Mouse (Mus musculus): ENCODE measurements around the gene Thoc3. TPM values are rescaled to one million over a fixed set of nuclear protein-coding genes. Genes with fewer than 3 reads are reported as not detected.

The Thoc3 gene
- polyA plus RNA-seq, 1 experiment from 2014 or later, result 175 TPM

DNA sequence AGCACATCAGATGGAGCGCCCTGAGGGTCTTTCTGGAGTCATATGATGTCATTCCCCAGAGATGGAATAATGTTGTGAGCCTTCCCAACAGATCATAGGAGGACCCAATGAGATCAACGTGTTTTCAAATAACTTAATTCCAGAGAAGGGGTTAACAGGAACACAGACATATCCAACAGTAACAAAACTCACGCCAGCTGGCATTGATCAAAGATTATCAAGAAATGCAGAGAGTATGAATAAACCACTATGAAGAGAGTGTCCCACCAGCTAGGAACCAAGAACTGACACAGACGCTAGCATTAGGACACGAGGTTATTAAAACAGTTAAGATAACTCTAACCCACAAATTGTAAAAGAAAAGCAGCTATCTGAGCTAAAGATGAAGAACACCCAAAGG lies 32.0 kb downstream of the Thoc3 start:
- WGBS, result 84% methylated on average over 5 of the region's 5 CpGs
- DNase-seq (ENCODE audit: low spot score), result no peak
- H3K4me3 ChIP-seq (ENCODE audit: low read depth, low read length), result no peak overlapping the region
- H3K9ac ChIP-seq (ENCODE audit: low read length), result no peak overlapping the region
- H3K4me2 ChIP-seq (ENCODE audit: low read depth, severe bottlenecking), result no peak overlapping the region
- H3K36me3 ChIP-seq (ENCODE audit: control insufficient read depth, insufficient read depth, low read length), result no peaks in the 10 kb centered on the region
- H3K27me3 ChIP-seq (ENCODE audit: control insufficient read depth, insufficient read depth, low read length), result no peaks in the 10 kb centered on the region
- no peaks in the 10 kb centered on the region for H3K9me3 ChIP-seq (ENCODE audit: control insufficient read depth, low read length)
- no peak for ATAC-seq (ENCODE audit: insufficient number of reproducible peaks, low FRiP score, low TSS enrichment, low read depth)
- H3K27ac ChIP-seq (replicated peaks; ENCODE audit: low read depth, low read length), result no peak overlapping the region
- 0 out of 2 replicates have a peak, but pooled peaks cover 4% of the 10 kb centered on the region for H3K4me1 ChIP-seq (ENCODE audit: control insufficient read depth, insufficient read depth, low read length)

DNA sequence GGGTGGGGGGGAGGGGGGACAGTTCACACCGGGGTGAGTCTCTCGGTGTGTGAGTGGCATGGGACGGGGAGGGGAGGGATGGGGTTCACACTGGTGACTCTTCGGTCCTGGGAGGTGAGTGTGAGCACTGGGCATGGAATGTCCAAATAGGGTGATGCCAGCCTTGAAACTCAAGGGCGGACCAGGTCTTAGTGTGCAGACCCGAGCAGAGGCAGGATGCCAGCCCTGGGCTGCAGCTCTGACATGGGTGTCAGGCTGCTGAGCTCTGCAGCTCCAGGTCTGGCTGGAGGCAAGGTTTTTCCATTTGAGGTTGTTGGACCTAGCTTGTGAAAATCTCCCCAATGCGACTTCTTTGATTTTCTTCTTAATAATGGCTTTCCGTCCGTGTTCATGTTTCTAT lies 37.5 kb downstream of the Thoc3 start:
- DNase-seq (ENCODE audit: low spot score) (no peak), ATAC-seq (ENCODE audit: insufficient number of reproducible peaks, low FRiP score, low TSS enrichment, low read depth) (no peak)
- no peaks in the 10 kb centered on the region for H3K9me3 ChIP-seq (ENCODE audit: control insufficient read depth, low read length)
- 88% methylated on average over 9 of the region's 9 CpGs for WGBS
- no peak overlapping the region for H3K4me3 ChIP-seq (ENCODE audit: low read depth, low read length)
- no peak overlapping the region for H3K4me2 ChIP-seq (ENCODE audit: low read depth, severe bottlenecking)
- no peaks in the 10 kb centered on the region for H3K4me1 ChIP-seq (ENCODE audit: control insufficient read depth, insufficient read depth, low read length)
- H3K36me3 ChIP-seq (ENCODE audit: control insufficient read depth, insufficient read depth, low read length), result no peaks in the 10 kb centered on the region
- H3K9ac ChIP-seq (ENCODE audit: low read length), result no peak overlapping the region
- H3K27ac ChIP-seq (replicated peaks; ENCODE audit: low read depth, low read length), result no peak overlapping the region
- no peaks in the 10 kb centered on the region for H3K27me3 ChIP-seq (ENCODE audit: control insufficient read depth, insufficient read depth, low read length)

DNA sequence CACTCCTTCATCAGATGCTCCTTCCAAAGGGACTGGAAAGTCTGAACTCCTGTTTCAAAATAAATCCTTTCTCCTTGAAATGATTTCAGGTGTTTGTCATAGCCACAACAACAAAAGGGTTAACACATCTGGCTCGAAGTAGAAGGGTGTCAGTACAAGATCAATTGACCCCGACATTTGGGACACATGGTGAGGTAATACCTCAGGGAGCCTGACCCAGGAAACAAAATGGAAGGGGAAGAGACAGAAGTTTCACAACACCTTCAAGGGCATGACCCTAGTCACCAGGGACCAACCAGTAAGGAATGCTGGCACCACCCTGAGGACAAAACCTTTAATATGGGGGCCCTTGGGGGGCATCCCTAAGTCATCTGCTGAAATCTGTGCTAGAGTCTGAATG lies 38.6 kb downstream of the Thoc3 start:
- Histone ChIP-seq H3K27me3 (ENCODE audit: control insufficient read depth, insufficient read depth, low read length) (no peaks in the 10 kb centered on the region), H3K36me3 (ENCODE audit: control insufficient read depth, insufficient read depth, low read length) (no peaks in the 10 kb centered on the region), H3K4me3 (ENCODE audit: low read depth, low read length) (no peak overlapping the region), H3K4me1 (ENCODE audit: control insufficient read depth, insufficient read depth, low read length) (no peaks in the 10 kb centered on the region), H3K9me3 (ENCODE audit: control insufficient read depth, low read length) (no peaks in the 10 kb centered on the region), H3K27ac (replicated peaks; ENCODE audit: low read depth, low read length) (no peak overlapping the region), H3K4me2 (ENCODE audit: low read depth, severe bottlenecking) (no peak overlapping the region), H3K9ac (ENCODE audit: low read length) (no peak overlapping the region)
- ATAC-seq (ENCODE audit: insufficient number of reproducible peaks, low FRiP score, low TSS enrichment, low read depth) (no peak), DNase-seq (ENCODE audit: low spot score) (no peak)
- whole genome bisulfite sequencing, result 41% methylated on average over 2 of the region's 2 CpGs

GRCm38 (mm10) chr13:54428771-54429170 lies 39.9 kb downstream of the Thoc3 start:
- Histone ChIP-seq H3K4me2 (ENCODE audit: low read depth, severe bottlenecking) (no peak overlapping the region), H3K9ac (ENCODE audit: low read length) (no peak overlapping the region), H3K27me3 (ENCODE audit: control insufficient read depth, insufficient read depth, low read length) (no peaks in the 10 kb centered on the region), H3K27ac (replicated peaks; ENCODE audit: low read depth, low read length) (no peak overlapping the region), H3K9me3 (ENCODE audit: control insufficient read depth, low read length) (no peaks in the 10 kb centered on the region), H3K36me3 (ENCODE audit: control insufficient read depth, insufficient read depth, low read length) (no peaks in the 10 kb centered on the region), H3K4me1 (ENCODE audit: control insufficient read depth, insufficient read depth, low read length) (no peaks in the 10 kb centered on the region), H3K4me3 (ENCODE audit: low read depth, low read length) (no peak overlapping the region)
- no peak for DNase-seq (ENCODE audit: low spot score)
- WGBS, result 79% methylated on average over 3 of the region's 3 CpGs
- no peak for ATAC-seq (ENCODE audit: insufficient number of reproducible peaks, low FRiP score, low TSS enrichment, low read depth)

- WGBS, result 85% methylated on average over 10 of the region's 10 CpGs
- DNase-seq (ENCODE audit: low spot score) (no peak), ATAC-seq (ENCODE audit: insufficient number of reproducible peaks, low FRiP score, low TSS enrichment, low read depth) (no peak)
- no peak overlapping the region for H3K4me3 ChIP-seq (ENCODE audit: low read depth, low read length)
- no peaks in the 10 kb centered on the region for H3K9me3 ChIP-seq (ENCODE audit: control insufficient read depth, low read length)
- H3K27me3 ChIP-seq (ENCODE audit: control insufficient read depth, insufficient read depth, low read length), result no peaks in the 10 kb centered on the region
- no peaks in the 10 kb centered on the region for H3K4me1 ChIP-seq (ENCODE audit: control insufficient read depth, insufficient read depth, low read length)
- H3K27ac ChIP-seq (replicated peaks; ENCODE audit: low read depth, low read length), result no peak overlapping the region
- no peak overlapping the region for H3K9ac ChIP-seq (ENCODE audit: low read length)
- H3K36me3 ChIP-seq (ENCODE audit: control insufficient read depth, insufficient read depth, low read length), result no peaks in the 10 kb centered on the region
- no peak overlapping the region for H3K4me2 ChIP-seq (ENCODE audit: low read depth, severe bottlenecking)
These were observed 41.6 kb downstream of the Thoc3 start for GRCm38 (mm10) chr13:54426781-54427655.

DNA sequence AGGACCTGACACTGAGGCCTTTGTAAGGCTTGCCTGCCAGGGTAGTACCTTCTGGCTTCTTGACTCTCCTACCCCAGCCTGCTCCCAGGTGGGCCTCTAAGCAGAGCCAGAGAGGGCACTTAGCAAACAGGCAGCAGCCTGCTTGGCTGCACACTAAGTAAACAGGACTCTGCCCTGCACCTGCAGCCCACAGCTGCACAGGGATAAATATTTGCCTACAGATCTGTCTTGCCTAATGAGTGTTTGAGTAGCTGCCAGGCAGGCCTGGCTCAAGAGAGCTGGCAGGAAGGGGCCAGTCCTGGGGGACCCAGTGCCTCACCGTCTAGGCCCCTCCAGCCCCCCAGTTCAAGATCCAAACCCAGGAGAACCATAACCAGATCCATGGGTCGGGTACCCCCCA lies 43.4 kb downstream of the Thoc3 start:
- H3K9ac ChIP-seq (ENCODE audit: low read length), result no peak overlapping the region
- peak overlapping the region; percentile 42 for H3K27ac ChIP-seq (replicated peaks; ENCODE audit: low read depth, low read length)
- H3K36me3 ChIP-seq (ENCODE audit: control insufficient read depth, insufficient read depth, low read length), result no peaks in the 10 kb centered on the region
- no peak overlapping the region for H3K4me3 ChIP-seq (ENCODE audit: low read depth, low read length)
- H3K4me2 ChIP-seq (ENCODE audit: low read depth, severe bottlenecking), result no peak overlapping the region
- ATAC-seq (ENCODE audit: insufficient number of reproducible peaks, low FRiP score, low TSS enrichment, low read depth) (peak; percentile 65; the same call in 1 of the 2 replicates), DNase-seq (ENCODE audit: low spot score) (peak; percentile 48)
- H3K27me3 ChIP-seq (ENCODE audit: control insufficient read depth, insufficient read depth, low read length), result no peaks in the 10 kb centered on the region
- no peaks in the 10 kb centered on the region for H3K4me1 ChIP-seq (ENCODE audit: control insufficient read depth, insufficient read depth, low read length)
- WGBS, result 38% methylated on average over 2 of the region's 2 CpGs
- no peaks in the 10 kb centered on the region for H3K9me3 ChIP-seq (ENCODE audit: control insufficient read depth, low read length)

DNA sequence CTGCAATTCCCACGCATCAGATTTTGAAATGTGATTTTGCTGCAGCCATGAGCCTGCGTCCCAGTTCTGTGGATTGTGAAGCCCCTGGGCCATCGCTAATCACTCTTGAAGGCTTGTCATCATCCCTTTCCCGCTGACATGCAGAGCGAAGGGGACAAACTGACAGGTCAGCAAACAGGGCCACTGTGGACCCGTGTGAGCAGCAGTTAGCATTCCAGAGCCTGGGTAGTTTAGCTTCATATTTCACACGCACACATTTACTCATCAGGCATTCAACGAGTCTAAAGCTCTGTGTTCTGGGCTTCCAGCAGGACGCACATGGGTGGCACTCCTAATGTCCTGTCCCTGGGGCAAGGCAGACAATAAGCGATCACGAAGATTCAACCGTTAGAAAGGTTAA lies 48.4 kb downstream of the Thoc3 start:
- WGBS, result 87% methylated on average over 12 of the region's 12 CpGs
- no peaks in the 10 kb centered on the region for H3K9me3 ChIP-seq (ENCODE audit: control insufficient read depth, low read length)
- no peak for DNase-seq (ENCODE audit: low spot score)

DNA sequence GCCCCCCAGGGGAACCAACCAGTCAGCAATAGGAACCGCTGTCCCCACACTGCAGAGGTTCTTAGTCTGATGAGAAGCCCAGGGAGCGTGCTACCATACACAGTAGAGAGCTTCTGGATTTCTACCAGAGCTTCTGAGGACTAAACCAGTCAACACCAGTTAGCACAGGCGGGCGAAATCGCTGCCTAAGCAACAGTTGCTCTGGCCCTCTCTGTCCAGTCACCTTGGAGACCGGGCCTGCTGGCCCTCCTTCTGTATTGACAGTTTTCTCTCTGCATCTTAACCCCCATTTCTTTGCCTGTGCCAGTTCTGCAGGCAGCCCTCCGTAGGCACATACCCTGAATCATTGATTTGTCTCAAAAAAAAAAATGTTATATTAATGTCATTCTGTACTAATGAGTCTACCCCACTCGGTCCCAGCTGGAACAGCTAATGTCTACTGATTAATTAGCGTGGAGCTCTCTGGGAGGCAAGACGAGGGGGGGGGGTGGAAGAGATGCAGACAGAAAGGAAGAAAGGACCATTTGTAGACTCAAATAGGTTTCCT lies 49.8 kb downstream of the Thoc3 start:
- Histone ChIP-seq H3K4me3 (ENCODE audit: low read depth, low read length) (no peak overlapping the region), H3K27ac (replicated peaks; ENCODE audit: low read depth, low read length) (no peak overlapping the region), H3K4me1 (ENCODE audit: control insufficient read depth, insufficient read depth, low read length) (no peaks in the 10 kb centered on the region), H3K36me3 (ENCODE audit: control insufficient read depth, insufficient read depth, low read length) (no peaks in the 10 kb centered on the region), H3K27me3 (ENCODE audit: control insufficient read depth, insufficient read depth, low read length) (no peaks in the 10 kb centered on the region), H3K4me2 (ENCODE audit: low read depth, severe bottlenecking) (no peak overlapping the region), H3K9me3 (ENCODE audit: control insufficient read depth, low read length) (no peaks in the 10 kb centered on the region), H3K9ac (ENCODE audit: low read length) (no peak overlapping the region)
- 79% methylated on average over 10 of the region's 10 CpGs for WGBS
- DNase-seq (ENCODE audit: low spot score), result no peak
- ATAC-seq (ENCODE audit: insufficient number of reproducible peaks, low FRiP score, low TSS enrichment, low read depth), result no peak

More for the DNA sequence above, 48.4 kb downstream of the Thoc3 start:
- Histone ChIP-seq H3K36me3 (ENCODE audit: control insufficient read depth, insufficient read depth, low read length) (no peaks in the 10 kb centered on the region), H3K4me2 (ENCODE audit: low read depth, severe bottlenecking) (no peak overlapping the region), H3K27ac (replicated peaks; ENCODE audit: low read depth, low read length) (no peak overlapping the region), H3K27me3 (ENCODE audit: control insufficient read depth, insufficient read depth, low read length) (no peaks in the 10 kb centered on the region), H3K9ac (ENCODE audit: low read length) (no peak overlapping the region), H3K4me1 (ENCODE audit: control insufficient read depth, insufficient read depth, low read length) (no peaks in the 10 kb centered on the region), H3K4me3 (ENCODE audit: low read depth, low read length) (no peak overlapping the region)
- ATAC-seq (ENCODE audit: insufficient number of reproducible peaks, low FRiP score, low TSS enrichment, low read depth), result no peak

Measured in limb, embryonic 11.5 days (tissue).